Mouse (Mus musculus) heart, postnatal 4 days (tissue): ENCODE measurements around the gene Tex12. TPM values are rescaled to one million over a fixed set of nuclear protein-coding genes. Genes with fewer than 3 reads are reported as not detected.

ENCODE experiments used
- DNase-seq: peaks from one replicate; pipeline ENCODE4 v3.0.0; 2021
- total RNA-seq, 2 experiments: library from RNA; stranded (reverse); gene quantifications; 2 replicates each; pipeline ENCODE4 v1.2.3; 2021

Tex12 gene
- total RNA-seq: not detected

- no peak for DNase-seq
These were observed at the start of gene Tex12 for GRCm38 (mm10) chr9:50561145-50561917. TSS of gene Tex12 (minus strand) at chr9:50561325.

GRCm38 (mm10) chr9:50604338-50604737, 43.2 kb upstream of the Tex12 start:
- no peak for DNase-seq

GRCm38 (mm10) chr9:50603998-50604324, 42.8 kb upstream of the Tex12 start:
- no peak for DNase-seq

DNA sequence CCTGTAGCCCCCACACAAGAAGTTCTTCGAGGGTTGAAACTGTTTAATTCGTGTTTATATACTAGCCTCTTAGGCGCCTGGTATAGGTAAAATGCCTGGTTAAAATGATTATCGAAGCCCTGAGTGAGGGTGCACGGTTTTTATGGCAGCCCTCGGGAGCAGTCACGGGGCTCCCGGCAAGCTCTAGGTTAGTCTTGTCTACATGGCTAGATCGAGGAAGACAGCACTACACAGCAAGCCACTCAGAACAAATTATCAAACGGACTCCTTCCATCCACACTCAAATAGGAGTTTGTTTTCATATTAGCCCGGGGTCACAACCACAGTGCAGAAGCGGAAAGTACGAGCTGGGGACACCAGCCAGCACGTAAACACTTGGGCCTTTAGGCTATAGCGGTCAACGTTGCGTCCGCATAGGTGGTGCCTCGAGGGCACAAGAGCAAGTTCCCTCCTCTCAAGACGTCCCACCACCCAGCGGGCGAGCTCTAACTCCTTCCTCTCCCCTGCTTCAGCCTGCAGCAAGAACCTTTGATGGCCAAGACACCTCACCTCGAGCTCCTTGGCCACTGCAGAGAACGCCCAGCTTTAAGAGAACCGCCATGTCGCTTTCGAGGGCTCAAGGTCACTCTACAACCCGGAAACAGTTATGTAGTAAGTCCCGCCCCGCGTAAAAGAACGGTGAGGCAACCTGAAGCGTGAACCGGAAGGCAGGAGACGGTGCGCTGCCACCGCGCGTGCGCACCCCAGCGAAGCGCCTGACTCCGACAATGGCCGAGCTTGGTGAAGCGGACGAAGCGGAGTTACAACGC, 42.3 kb upstream of the Tex12 start, which contains the start of the genes Sdhd and Timm8b:
Sdhd (minus strand) TSS at position 624 of the 809 bp plus-strand sequence.
Timm8b (plus strand) TSS at position 722 of the 809 bp plus-strand sequence.
- peak; percentile 94 for DNase-seq

DNA sequence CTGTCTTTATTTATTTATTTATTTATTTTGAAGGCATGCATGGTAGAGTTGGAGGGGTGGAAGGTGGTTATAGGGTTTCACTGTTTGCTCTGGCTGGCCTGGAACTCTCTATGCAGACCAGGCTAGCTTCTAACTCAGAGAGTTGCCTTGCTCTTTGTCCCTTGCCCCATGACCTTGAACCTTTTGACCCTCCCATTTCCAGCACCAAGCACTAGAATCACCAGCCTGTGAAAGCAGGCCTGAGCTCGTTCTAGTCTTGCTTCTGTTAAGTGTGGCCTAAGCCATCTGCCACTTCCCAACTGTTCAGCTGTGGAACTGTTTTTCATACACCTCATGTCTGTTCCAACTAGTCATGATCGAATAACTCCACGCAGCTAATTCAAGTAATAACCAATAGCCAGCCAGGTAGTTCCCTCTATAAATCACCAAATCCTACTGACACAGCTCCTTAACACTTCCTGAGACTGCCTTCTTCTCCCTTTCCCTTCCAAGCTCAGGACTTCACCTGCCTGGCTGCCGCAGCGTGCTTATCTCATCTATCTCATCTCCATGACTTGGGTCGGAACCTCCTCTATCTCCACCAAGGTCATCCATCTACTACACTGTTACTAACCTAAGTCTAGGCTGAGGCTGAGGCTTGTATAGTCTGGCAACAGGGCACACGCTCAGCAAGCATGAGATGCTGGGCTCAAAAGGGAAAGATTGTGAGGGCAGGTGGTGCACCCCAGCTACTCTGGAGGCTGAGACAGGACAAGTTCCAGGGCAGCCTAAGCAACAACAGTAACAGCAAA, 41.1 kb upstream of the Tex12 start:
- no peak for DNase-seq

- DNase-seq: no peak
These were observed 40.4 kb upstream of the Tex12 start for GRCm38 (mm10) chr9:50601536-50601935.

DNA sequence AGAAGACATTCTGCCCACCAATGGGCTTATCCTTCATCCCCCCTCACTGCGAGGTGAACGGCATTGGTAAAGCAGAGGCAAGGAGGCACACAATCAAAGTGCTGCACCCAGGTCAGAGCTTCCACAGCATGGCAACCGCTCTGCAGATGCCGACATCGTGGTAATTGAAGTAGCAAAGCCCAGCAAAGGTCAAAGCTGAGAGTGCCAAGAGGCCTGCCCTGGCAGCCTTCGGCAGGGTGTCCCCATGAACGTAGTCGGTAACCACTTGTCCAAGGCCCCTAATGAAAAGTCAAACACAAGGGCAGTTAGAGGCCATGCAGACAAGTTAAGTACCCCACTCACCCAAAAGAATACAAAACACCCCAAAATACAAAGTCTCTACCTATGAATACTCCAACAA, 35.8 kb upstream of the Tex12 start:
- DNase-seq: no peak

DNA sequence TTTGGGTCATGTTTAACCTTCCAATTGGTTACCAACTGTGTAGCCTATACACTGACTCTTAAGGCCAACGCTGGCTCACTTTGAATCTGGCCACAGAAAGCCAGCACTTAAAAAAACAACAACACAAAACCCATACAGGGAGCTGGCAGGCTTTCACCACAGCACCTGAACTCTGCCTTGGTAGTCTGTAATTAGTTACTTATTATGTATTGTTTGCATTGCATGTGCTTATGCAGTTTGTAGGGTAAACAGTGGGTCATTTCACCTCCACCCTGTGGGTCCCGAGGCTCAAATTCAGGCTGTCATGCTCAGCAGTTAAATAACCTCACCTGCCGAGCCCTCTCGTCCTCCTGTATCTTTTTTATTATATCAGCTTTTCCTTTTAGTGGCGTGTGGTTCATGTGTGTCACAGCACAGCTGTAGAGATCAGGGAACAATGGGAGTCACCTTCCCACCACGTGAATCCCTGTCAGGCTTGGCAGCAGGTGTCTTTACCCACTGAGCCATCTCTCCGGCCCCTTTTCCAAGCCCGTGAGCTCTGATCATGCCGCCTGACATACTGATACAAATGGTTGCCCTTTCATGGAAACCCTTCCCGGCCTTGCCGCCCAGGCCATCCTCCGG, 33.8 kb upstream of the Tex12 start:
- no peak for DNase-seq

DNA sequence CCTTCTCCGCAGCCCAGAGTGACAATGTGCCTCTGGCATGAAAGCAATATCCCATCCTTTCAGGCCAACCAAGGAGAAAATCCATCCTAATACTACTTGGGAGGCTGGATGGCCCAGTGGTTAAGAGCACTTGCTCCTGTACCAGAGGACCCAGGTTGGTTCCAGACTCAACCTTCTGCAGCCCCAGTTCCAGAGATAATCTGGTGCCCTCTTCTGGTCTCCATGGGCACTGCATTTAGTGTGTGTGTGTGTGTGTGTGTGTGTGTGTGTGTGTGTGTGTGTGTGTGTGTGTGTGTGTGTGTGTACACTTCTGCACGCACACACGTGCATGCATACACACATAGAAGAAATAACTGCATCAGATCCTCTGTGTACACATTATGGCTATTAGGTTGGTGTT, 32.4 kb upstream of the Tex12 start:
- DNase-seq: peak; percentile 34

GRCm38 (mm10) chr9:50592955-50593354, 31.8 kb upstream of the Tex12 start:
- no peak for DNase-seq

GRCm38 (mm10) chr9:50590856-50591518, 29.9 kb upstream of the Tex12 start:
- no peak for DNase-seq

DNA sequence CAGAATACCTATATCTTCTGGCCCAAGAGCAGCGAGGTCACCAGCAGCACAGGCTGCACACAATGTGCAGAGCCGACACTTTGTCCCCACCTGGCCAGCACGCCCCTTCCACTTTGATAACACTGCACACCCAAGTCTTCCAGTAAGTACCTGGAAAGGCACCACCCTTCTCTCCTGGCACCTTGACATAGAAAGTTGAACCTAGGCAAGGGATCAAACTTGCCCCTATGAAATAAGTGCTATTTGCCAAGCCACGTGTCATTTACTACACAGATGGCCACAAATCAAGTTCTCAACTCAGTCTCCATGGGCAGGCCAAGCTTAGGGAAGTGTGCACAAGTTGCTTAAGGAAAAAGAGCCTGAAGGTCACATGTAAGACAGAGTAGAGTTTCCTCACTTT, 25.8 kb upstream of the Tex12 start:
- no peak for DNase-seq

GRCm38 (mm10) chr9:50585145-50585818, 24.2 kb upstream of the Tex12 start:
- DNase-seq: no peak

GRCm38 (mm10) chr9:50580370-50580769, 19.2 kb upstream of the Tex12 start:
- DNase-seq: no peak

DNA sequence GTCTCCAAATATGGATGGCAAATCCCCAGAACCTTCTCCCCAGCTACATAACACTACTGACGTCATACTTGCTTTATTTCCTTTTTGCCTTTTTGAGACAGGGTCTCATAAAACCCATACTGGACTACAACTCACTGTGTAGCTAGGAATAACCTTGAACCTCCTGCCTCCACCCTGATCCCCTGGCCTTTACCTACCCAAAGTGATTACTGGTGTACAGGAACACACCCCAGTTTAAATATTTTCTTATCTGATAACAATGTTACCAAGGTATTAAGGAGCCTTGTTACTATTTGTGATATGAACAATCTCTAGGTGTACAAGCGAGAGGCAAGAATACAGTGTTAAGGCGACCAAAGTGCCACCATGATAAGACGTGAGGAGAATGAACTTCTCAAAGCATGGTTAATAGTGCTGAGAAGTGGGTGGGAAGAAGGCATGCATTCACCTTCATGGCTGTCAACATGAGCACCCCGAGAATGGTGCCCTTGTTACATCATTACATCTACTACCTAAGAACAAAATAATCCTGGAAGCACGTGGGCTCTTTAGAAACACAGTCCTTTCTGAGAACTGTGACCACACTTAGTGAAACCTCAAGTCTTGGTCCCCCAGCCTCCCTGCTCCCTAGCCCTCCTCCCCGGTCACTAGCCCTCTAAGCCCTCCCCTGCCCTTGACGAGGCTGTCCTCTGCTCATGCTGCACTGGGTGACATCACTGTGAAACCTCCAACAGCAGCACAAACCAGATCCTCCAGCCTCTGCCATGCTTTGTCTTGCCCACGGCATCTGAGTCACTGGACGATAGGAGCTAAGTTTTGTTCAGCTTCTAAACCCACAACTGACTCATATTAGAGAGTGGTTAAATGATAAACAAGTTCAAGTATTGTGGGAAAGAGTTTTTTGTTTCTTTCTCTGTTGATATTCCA, 8.7 kb upstream of the Tex12 start:
- no peak for DNase-seq

DNA sequence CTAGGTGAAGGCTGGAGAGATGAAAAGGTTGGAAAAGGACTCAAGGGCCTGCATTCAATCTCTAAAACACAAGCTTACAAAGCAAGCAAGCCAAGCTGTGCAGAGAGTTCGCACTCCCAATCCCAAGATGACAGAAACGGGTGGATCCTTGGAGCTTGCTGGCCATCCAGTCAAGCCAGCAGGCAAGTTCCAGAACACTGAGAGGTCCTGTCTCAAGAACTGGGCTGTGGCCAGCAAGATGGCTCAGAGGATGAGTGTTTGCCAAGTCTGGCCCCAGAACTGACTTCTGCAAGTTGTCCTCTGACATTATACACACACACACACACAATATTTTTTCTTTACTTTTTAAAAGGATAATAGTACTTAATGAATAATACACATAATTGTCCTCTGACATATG, 6.8 kb upstream of the Tex12 start:
- DNase-seq: no peak

- DNase-seq: no peak
These were observed 6.2 kb upstream of the Tex12 start for GRCm38 (mm10) chr9:50567372-50567771.

- DNase-seq: no peak
These were observed 4.8 kb upstream of the Tex12 start for GRCm38 (mm10) chr9:50565940-50566339.

DNA sequence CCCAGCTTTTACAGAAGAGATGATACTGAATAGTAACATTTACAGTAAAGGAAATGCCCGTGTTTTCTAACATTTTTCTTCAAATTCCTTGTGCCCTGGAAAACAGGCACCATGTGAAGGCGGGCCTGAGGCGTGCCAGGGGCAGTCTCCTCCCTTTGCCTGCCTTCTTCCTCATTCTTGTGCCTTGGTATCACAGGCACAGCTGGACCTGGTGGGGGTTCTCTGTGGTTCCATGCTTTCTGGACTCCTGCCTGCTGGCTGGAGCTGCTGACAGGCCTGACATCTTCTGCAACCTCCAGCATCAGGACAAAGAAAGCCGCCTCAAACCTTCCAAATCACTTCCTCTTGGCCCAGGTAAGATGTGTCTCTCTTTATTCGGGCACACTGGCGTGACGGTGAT, 4.0 kb upstream of the Tex12 start:
- DNase-seq: peak; percentile 24

DNA sequence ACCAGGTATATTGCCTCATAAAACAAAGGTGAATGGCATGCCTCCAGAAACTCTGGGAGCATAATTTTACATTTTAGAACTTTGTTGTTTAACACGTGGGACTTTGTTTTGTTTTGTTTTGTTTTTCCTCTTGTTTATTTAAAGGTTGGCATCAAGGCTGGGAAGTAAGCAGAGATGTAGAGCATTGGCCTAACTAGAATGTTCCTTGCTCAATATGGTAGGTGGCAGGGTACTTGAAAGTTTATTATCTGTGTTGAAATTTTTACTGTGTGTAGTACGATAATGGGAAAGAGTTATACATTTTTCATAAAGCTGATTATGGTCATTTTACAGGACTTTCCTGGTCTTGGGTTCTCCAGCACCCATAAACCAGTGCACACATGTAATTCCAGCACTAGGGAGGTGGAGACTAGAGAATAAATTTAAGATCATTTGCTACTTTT, 814 bp upstream of the Tex12 start:
- DNase-seq: no peak
